Mouse (Mus musculus) CH12.LX (cell line): ENCODE results near the gene Cacna1a. TPM values are rescaled to one million over a fixed set of nuclear protein-coding genes. Genes with fewer than 3 reads are reported as not detected.

Experiments used
- DNase-seq: peaks from one replicate; pipeline ENCODE4 v3.0.0-alpha.2; 2013; ENCODE audit errors: extremely low read depth
- H3K27ac ChIP-seq: 2 replicates; pipeline ENCODE4 v1.5.1; 2012; ENCODE audit warnings: low read depth, mild to moderate bottlenecking, control low read depth, moderate library complexity; ENCODE audit not compliant: insufficient read depth
- H3K27me3 ChIP-seq: replicated peaks from 2 replicates; pipeline ENCODE3; 2012; ENCODE audit warnings: inconsistent platforms
- H3K36me3 ChIP-seq, 2 experiments: replicated peaks in 1 of 2; 2 replicates each; pipeline versions ENCODE3 to v1.6.1; 2012; ENCODE audit warnings: inconsistent platforms in 1 of 2, low read length in 1 of 2, mild to moderate bottlenecking in 1 of 2, mixed read lengths in 1 of 2, moderate library complexity in 1 of 2; ENCODE audit not compliant: control insufficient read depth in 1 of 2, insufficient read depth in 1 of 2
- H3K4me1 ChIP-seq, 2 experiments: 2 replicates each; pipeline ENCODE4 v1.6.1; 2012; ENCODE audit warnings: inconsistent platforms in 1 of 2, moderate library complexity in 1 of 2; ENCODE audit not compliant: insufficient read depth in 2 of 2, control insufficient read depth in 1 of 2
- H3K4me2 ChIP-seq: 2 replicates; pipeline ENCODE4 v1.6.1; 2012; ENCODE audit warnings: low read depth, mild to moderate bottlenecking, control low read depth; ENCODE audit not compliant: poor library complexity, insufficient read depth, severe bottlenecking
- H3K4me3 ChIP-seq, 3 experiments: fragments of 150-350 bp in 1 of 3; sonication (generic) in 1 of 3; replicated peaks in 1 of 3; 2 replicates each; pipeline versions ENCODE3 to v1.5.1; 2011 to 2012; ENCODE audit warnings: low read depth in 2 of 3, low read length in 2 of 3, mild to moderate bottlenecking in 2 of 3, moderate library complexity in 2 of 3, control low read depth in 1 of 3, improper control_type of control experiment in 1 of 3, inconsistent platforms in 1 of 3, mixed read lengths in 1 of 3; ENCODE audit not compliant: poor library complexity in 1 of 3
- H3K79me2 ChIP-seq: replicated peaks from 2 replicates; pipeline ENCODE4 v1.6.1; 2012; ENCODE audit warnings: mild to moderate bottlenecking, moderate library complexity; ENCODE audit not compliant: control insufficient read depth, poor library complexity, insufficient read depth, severe bottlenecking; ENCODE audit errors: extremely low read depth
- H3K9ac ChIP-seq: 2 replicates; pipeline ENCODE4 v1.6.1; 2012; ENCODE audit warnings: low read depth, mild to moderate bottlenecking, control low read depth, moderate library complexity; ENCODE audit not compliant: insufficient read depth
- H3K9me3 ChIP-seq: replicated peaks from 2 replicates; pipeline ENCODE3; 2012; ENCODE audit warnings: low read length, inconsistent platforms, mixed read lengths
- CHD2 ChIP-seq: IDR thresholded peaks from 2 replicates; pipeline ENCODE4 v1.6.1; 2011; ENCODE audit warnings: low read length, improper control_type of control experiment
- CTCF ChIP-seq, 2 experiments: IDR thresholded peaks in 1 of 2; conservative IDR thresholded peaks in 1 of 2; 2 replicates each; pipeline ENCODE4 v1.5.1; 2011 to 2012; ENCODE audit warnings: low read depth in 2 of 2, low read length in 2 of 2, improper control_type of control experiment in 1 of 2, inconsistent platforms in 1 of 2, mild to moderate bottlenecking in 1 of 2, moderate library complexity in 1 of 2
- EP300 ChIP-seq: IDR thresholded peaks from 2 replicates; pipeline ENCODE4 v1.6.1; 2011; ENCODE audit warnings: low read length, improper control_type of control experiment
- HCFC1 ChIP-seq: IDR thresholded peaks from 2 replicates; pipeline ENCODE4 v1.6.1; 2012; ENCODE audit warnings: low read depth, mild to moderate bottlenecking, inconsistent platforms, low read length, improper control_type of control experiment
- IRF4 ChIP-seq: IDR thresholded peaks from 2 replicates; pipeline ENCODE4 v1.6.1; 2014; ENCODE audit warnings: low read depth, mild to moderate bottlenecking, inconsistent platforms, low read length, improper control_type of control experiment
- MAZ ChIP-seq: IDR thresholded peaks from 2 replicates; pipeline ENCODE4 v1.6.1; 2012; ENCODE audit warnings: low read depth, mild to moderate bottlenecking, inconsistent platforms, low read length, improper control_type of control experiment, moderate library complexity
- MEF2A ChIP-seq: IDR thresholded peaks from 2 replicates; pipeline ENCODE4 v1.6.1; 2014; ENCODE audit warnings: low read depth, mild to moderate bottlenecking, inconsistent platforms, low read length, improper control_type of control experiment, borderline replicate concordance
- NELFE ChIP-seq: IDR thresholded peaks from 2 replicates; pipeline ENCODE4 v1.6.1; 2011; ENCODE audit warnings: low read depth, low read length, improper control_type of control experiment
- PAX5 ChIP-seq: IDR thresholded peaks from 2 replicates; pipeline ENCODE4 v1.6.1; 2012; ENCODE audit warnings: low read length, inconsistent platforms, mixed read lengths
- POLR2AphosphoS2 ChIP-seq: IDR thresholded peaks from 2 replicates; pipeline ENCODE4 v1.6.1; 2011; ENCODE audit warnings: low read depth, low read length, improper control_type of control experiment
- RAD21 ChIP-seq: IDR thresholded peaks from 2 replicates; pipeline ENCODE4 v1.6.1; 2011; ENCODE audit warnings: low read depth, mild to moderate bottlenecking, low read length, improper control_type of control experiment, moderate library complexity
- RCOR1 ChIP-seq: conservative IDR thresholded peaks from 2 replicates; pipeline ENCODE4 v1.6.1; 2012; ENCODE audit warnings: low read depth, mild to moderate bottlenecking, inconsistent platforms, low read length, improper control_type of control experiment
- SMC3 ChIP-seq: IDR thresholded peaks from 2 replicates; pipeline ENCODE4 v1.6.1; 2011; ENCODE audit warnings: low read depth, low read length, improper control_type of control experiment
- ZC3H11A ChIP-seq: IDR thresholded peaks from 2 replicates; pipeline ENCODE4 v1.6.1; 2012; ENCODE audit warnings: low read depth, mild to moderate bottlenecking, inconsistent platforms, low read length, improper control_type of control experiment
- ZMIZ1 ChIP-seq: IDR thresholded peaks from 2 replicates; pipeline ENCODE4 v1.6.1; 2012; ENCODE audit warnings: low read depth, mild to moderate bottlenecking, inconsistent platforms, low read length, improper control_type of control experiment
- dilution Hi-C: fragments of 300-500 bp; cut with MboI; formaldehyde crosslinking; loops from 2 replicates; pipeline ENCODE4 v1.14.3; 2020; ENCODE audit warnings: low sequenced_read_pairs; ENCODE audit not compliant: extremely low pct_unique_long_range_greater_than_20kb, extremely low pct_ligation_motif_present
- in situ Hi-C: fragments of 300-500 bp; cut with MboI; formaldehyde crosslinking; loops from 3 replicates; pipeline ENCODE4 v1.14.3; 2019; ENCODE audit warnings: low sequenced_read_pairs, low pct_ligation_motif_present, low pct_unique_long_range_greater_than_20kb, mixed read lengths
- polyA plus RNA-seq: library from polyadenylated mRNA; unstranded; fragments of >175 nt; gene quantifications from 2 replicates; pipeline ENCODE4 v1.2.1, GENCODE M21; 2012; ENCODE audit warnings: low read depth; ENCODE audit not compliant: insufficient read length
- total RNA-seq, 2 experiments: library from RNA; depleted of rRNA; stranded (reverse); fragments of 300-350 nt in 1 of 2; fragments of >200 nt in 1 of 2; gene quantifications; 2 replicates each; pipeline ENCODE4 v1.2.3; 2012 to 2014

Gene Cacna1a
- total and polyA plus RNA-seq, 3 experiments, result 2.6 to 9.4 (median 6.9) TPM

DNA sequence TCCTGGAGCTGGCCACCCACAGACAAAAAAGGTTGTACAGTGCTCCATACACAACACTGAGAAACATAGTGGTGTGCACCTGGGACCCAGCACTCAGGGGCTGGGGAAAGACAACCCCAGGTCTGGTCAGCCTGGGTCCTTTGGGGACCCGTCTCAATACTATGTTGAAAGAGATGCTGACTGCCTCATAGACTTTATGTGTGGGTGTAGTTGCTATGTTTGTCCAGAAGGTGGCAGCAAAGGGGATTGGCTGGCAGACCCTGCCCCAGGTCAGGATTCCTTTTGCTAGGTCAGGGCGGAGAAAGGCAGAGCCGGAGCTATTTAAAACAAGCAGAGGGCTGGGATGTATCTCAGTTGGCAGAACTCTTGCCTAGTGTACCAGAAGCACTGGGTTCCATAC is 191.4 kb downstream of the Cacna1a start:
- dilution Hi-C loops (no loop called here), in situ Hi-C loops (loop anchor here (5.0 kb wide), 1 partner anchor 233 kb away; no protein-coding TSS in a partner anchor)
- no peaks in the 10 kb centered on the region for H3K79me2 ChIP-seq
- H3K4me1 ChIP-seq, result peaks cover 0 to 2% of the 10 kb centered on the region in 2 experiments; a peak in 1 of 4 replicates
- TF ChIP-seq SMC3 (peak; percentile 64), CTCF (conservative IDR thresholded peaks at IDR 0.05 in 1 of 2, IDR thresholded peaks at IDR 0.05 in 1 of 2; ENCODE audit: low read depth in 2 of 2, low read length in 2 of 2) (peak; percentile 77 to 78), CHD2 (no peak), RAD21 (peak; percentile 47)
- no peak overlapping the region for H3K4me2 ChIP-seq
- H3K27me3 ChIP-seq, result peaks cover 69% of the 10 kb centered on the region
- no peak overlapping the region for H3K4me3 ChIP-seq
- peak; percentile 54 for DNase-seq
- H3K36me3 ChIP-seq, result peaks cover 0 to 6% of the 10 kb centered on the region in 2 experiments
- no peak overlapping the region for H3K27ac ChIP-seq
- no peak overlapping the region for H3K9ac ChIP-seq
- H3K9me3 ChIP-seq, result no peaks in the 10 kb centered on the region

DNA sequence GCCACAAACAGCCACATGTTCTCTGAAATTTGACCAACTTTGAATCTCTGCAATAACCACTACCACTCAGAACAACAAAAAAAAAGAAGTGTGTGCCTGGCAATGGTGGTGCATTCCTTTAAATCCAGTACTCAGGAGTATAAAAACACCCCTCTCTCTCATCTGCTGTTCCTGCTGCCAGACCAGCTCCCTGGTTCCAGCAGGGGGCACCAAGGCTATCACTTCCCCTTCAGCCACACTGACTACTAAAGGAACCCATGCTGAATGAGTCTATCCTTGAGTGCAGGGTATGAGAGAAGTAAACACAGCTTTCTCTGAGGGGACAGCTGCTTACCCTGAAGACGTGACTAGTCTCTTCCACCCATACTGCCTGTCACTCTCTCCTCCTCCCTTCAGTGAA is 197.1 kb downstream of the Cacna1a start:
- Histone ChIP-seq H3K79me2 (no peaks in the 10 kb centered on the region), H3K9ac (no peak overlapping the region), H3K27ac (no peak overlapping the region), H3K4me2 (no peak overlapping the region), H3K27me3 (peaks cover 52% of the 10 kb centered on the region), H3K4me3 (no peak overlapping the region), H3K4me1 (peaks cover 0 to 8% of the 10 kb centered on the region in 2 experiments; a peak in 2 of 4 replicates), H3K9me3 (no peaks in the 10 kb centered on the region), H3K36me3 (peaks cover 0 to 8% of the 10 kb centered on the region in 2 experiments)
- dilution Hi-C loops, result no loop called here
- in situ Hi-C loops, result no loop called here
- no peak for DNase-seq
- TF ChIP-seq SMC3 (peak; percentile 36), ZC3H11A (no peak), CTCF (conservative IDR thresholded peaks at IDR 0.05 in 1 of 2, IDR thresholded peaks at IDR 0.05 in 1 of 2; ENCODE audit: low read depth in 2 of 2, low read length in 2 of 2) (peak; percentile 23 to 61; a peak in 3 of 4 replicates), RAD21 (peak; percentile 4), HCFC1 (no peak)

- Histone ChIP-seq H3K27ac (no peak overlapping the region), H3K4me3 (no peak overlapping the region), H3K4me1 (peaks cover 0 to 8% of the 10 kb centered on the region in 2 experiments; a peak in 2 of 4 replicates), H3K79me2 (no peaks in the 10 kb centered on the region), H3K4me2 (no peak overlapping the region), H3K36me3 (peaks cover 0 to 5% of the 10 kb centered on the region in 2 experiments), H3K9ac (no peak overlapping the region), H3K9me3 (no peaks in the 10 kb centered on the region), H3K27me3 (peaks cover 49% of the 10 kb centered on the region)
- DNase-seq, result no peak
- dilution Hi-C loops, result no loop called here
- in situ Hi-C loops, result no loop called here
- TF ChIP-seq NELFE, result no peak
- TF ChIP-seq ZMIZ1, result no peak
- TF ChIP-seq SMC3, result no peak
- TF ChIP-seq MEF2A, result no peak
- no peak for TF ChIP-seq RCOR1
- no peak for TF ChIP-seq MAZ
- no peak for TF ChIP-seq PAX5
- TF ChIP-seq EP300, result no peak
- no peak for TF ChIP-seq IRF4
- TF ChIP-seq POLR2AphosphoS2, result no peak
Measured at GRCm38 (mm10) chr8:84586221-84586620, 198.0 kb downstream of the Cacna1a start.
